Mouse (Mus musculus) C2C12 (cell line): ENCODE measurements around the gene Stard7. TPM values are rescaled to one million over a fixed set of nuclear protein-coding genes. Genes with fewer than 3 reads are reported as not detected.
A peak's percentile ranks its signal among the peaks of the same experiment; 100 is the strongest.

Experiments used
- H3K27me3 ChIP-seq: one replicate; pipeline ENCODE4 v1.6.1; 2011; ENCODE audit not compliant: control insufficient read depth, insufficient read depth, insufficient read length
- H3K36me3 ChIP-seq: one replicate; pipeline ENCODE4 v1.6.1; 2011; ENCODE audit not compliant: control insufficient read depth, insufficient read depth
- H3K4me3 ChIP-seq: one replicate; pipeline ENCODE4 v1.5.1; 2011; ENCODE audit warnings: mild to moderate bottlenecking, control low read depth; ENCODE audit not compliant: poor library complexity, insufficient read depth, severe bottlenecking
- H3K79me2 ChIP-seq: one replicate; pipeline ENCODE4 v1.6.1; 2011; ENCODE audit not compliant: control insufficient read depth, insufficient read depth
- H3K79me3 ChIP-seq: one replicate; pipeline ENCODE4 v1.6.1; 2011; ENCODE audit warnings: low read depth, control low read depth
- H3ac ChIP-seq: one replicate; pipeline ENCODE3; 2011; ENCODE audit warnings: low read depth; ENCODE audit not compliant: control insufficient read depth, insufficient read length
- CEBPB ChIP-seq: IDR thresholded peaks from one replicate; pipeline ENCODE4 v1.6.1; 2011; ENCODE audit warnings: low read depth, mild to moderate bottlenecking, control low read depth, moderate library complexity
- CTCF ChIP-seq: IDR thresholded peaks from one replicate; pipeline ENCODE4 v1.5.1; 2011; ENCODE audit not compliant: control insufficient read depth, insufficient read depth, insufficient read length
- FOSL1 ChIP-seq: IDR thresholded peaks from one replicate; pipeline ENCODE4 v1.8.0; 2011; ENCODE audit warnings: mild to moderate bottlenecking, low read length; ENCODE audit not compliant: poor library complexity, insufficient read depth, severe bottlenecking
- MAX ChIP-seq: IDR thresholded peaks from one replicate; pipeline ENCODE4 v1.6.1; 2011; ENCODE audit warnings: mild to moderate bottlenecking, control low read depth
- MYOD1 ChIP-seq: IDR thresholded peaks from one replicate; pipeline ENCODE4 v1.6.1; 2011; ENCODE audit warnings: low read depth; ENCODE audit not compliant: control insufficient read depth, insufficient read length
- MYOG ChIP-seq: IDR thresholded peaks from one replicate; pipeline ENCODE4 v1.6.1; 2011; ENCODE audit not compliant: control insufficient read depth, insufficient read length; ENCODE audit errors: extremely low read depth
- USF1 ChIP-seq: IDR thresholded peaks from one replicate; pipeline ENCODE4 v1.6.1; 2011; ENCODE audit warnings: low read depth, mild to moderate bottlenecking, control low read depth, moderate library complexity
- polyA plus RNA-seq: library from polyadenylated mRNA; unstranded; fragments of >200 nt; fragmentation: generic; extraction: Trizol; gene quantifications from one replicate; pipeline ENCODE4 v1.2.1, GENCODE M21; 2012; ENCODE audit warnings: missing spikeins

Stard7 gene
- polyA plus RNA-seq, 1 experiment = 25.2 TPM

GRCm38 (mm10) chr2:127318136-127318535 lies 48.1 kb downstream of the Stard7 start:
- Histone ChIP-seq H3K79me2 (no peaks in the 10 kb centered on the region), H3K79me3 (no peaks in the 10 kb centered on the region), H3ac (no peak overlapping the region), H3K4me3 (no peak overlapping the region), H3K36me3 (no peaks in the 10 kb centered on the region), H3K27me3 (no peaks in the 10 kb centered on the region)
- TF ChIP-seq CEBPB = no peak
- no peak for TF ChIP-seq CTCF
- TF ChIP-seq MYOD1 = no peak
- TF ChIP-seq MYOG = no peak
- TF ChIP-seq MAX = no peak
- TF ChIP-seq USF1 = no peak
- no peak for TF ChIP-seq FOSL1

GRCm38 (mm10) chr2:127319071-127319470 lies 49.1 kb downstream of the Stard7 start:
- no peaks in the 10 kb centered on the region for H3K79me2 ChIP-seq
- no peaks in the 10 kb centered on the region for H3K79me3 ChIP-seq
- H3K27me3 ChIP-seq = no peaks in the 10 kb centered on the region
- H3K4me3 ChIP-seq = no peak overlapping the region
- H3K36me3 ChIP-seq = no peaks in the 10 kb centered on the region
- TF ChIP-seq MYOD1 = no peak
- no peak for TF ChIP-seq CEBPB
- no peak for TF ChIP-seq MYOG
- TF ChIP-seq USF1 = no peak
- no peak for TF ChIP-seq MAX
- TF ChIP-seq FOSL1 = no peak
- TF ChIP-seq CTCF = no peak
- H3ac ChIP-seq = no peak overlapping the region

GRCm38 (mm10) chr2:127322671-127323285 lies 52.8 kb downstream of the Stard7 start:
- Histone ChIP-seq H3K4me3 (no peak overlapping the region), H3K36me3 (no peaks in the 10 kb centered on the region), H3K79me2 (no peaks in the 10 kb centered on the region), H3ac (no peak overlapping the region), H3K79me3 (no peaks in the 10 kb centered on the region), H3K27me3 (no peaks in the 10 kb centered on the region)
- TF ChIP-seq MAX = no peak
- no peak for TF ChIP-seq MYOG
- TF ChIP-seq CTCF = no peak

- TF ChIP-seq FOSL1 = peak; percentile 72
- peak; percentile 67 for TF ChIP-seq MAX
- no peak for TF ChIP-seq MYOG
- no peak for TF ChIP-seq CEBPB
- TF ChIP-seq CTCF = no peak
- TF ChIP-seq MYOD1 = peak; percentile 95
- no peak for TF ChIP-seq USF1
- H3K36me3 ChIP-seq = no peaks in the 10 kb centered on the region
- H3K79me3 ChIP-seq = no peaks in the 10 kb centered on the region
- H3K27me3 ChIP-seq = no peaks in the 10 kb centered on the region
- H3K4me3 ChIP-seq = no peak overlapping the region
- H3ac ChIP-seq = no peak overlapping the region
- H3K79me2 ChIP-seq = no peaks in the 10 kb centered on the region
These were observed 53.6 kb downstream of the Stard7 start for GRCm38 (mm10) chr2:127323667-127324066.

GRCm38 (mm10) chr2:127324456-127324855 lies 54.4 kb downstream of the Stard7 start:
- no peak overlapping the region for H3ac ChIP-seq
- H3K27me3 ChIP-seq = no peaks in the 10 kb centered on the region
- no peaks in the 10 kb centered on the region for H3K79me3 ChIP-seq
- no peak overlapping the region for H3K4me3 ChIP-seq
- H3K36me3 ChIP-seq = no peaks in the 10 kb centered on the region
- no peaks in the 10 kb centered on the region for H3K79me2 ChIP-seq
- TF ChIP-seq CEBPB (no peak), USF1 (no peak), MAX (no peak), MYOD1 (no peak), MYOG (no peak), CTCF (no peak), FOSL1 (no peak)

- Histone ChIP-seq H3K79me3 (no peaks in the 10 kb centered on the region), H3K27me3 (no peaks in the 10 kb centered on the region), H3ac (no peak overlapping the region), H3K4me3 (no peak overlapping the region), H3K79me2 (no peaks in the 10 kb centered on the region), H3K36me3 (no peaks in the 10 kb centered on the region)
- TF ChIP-seq CEBPB = no peak
- no peak for TF ChIP-seq CTCF
- TF ChIP-seq USF1 = no peak
- no peak for TF ChIP-seq MYOG
- no peak for TF ChIP-seq FOSL1
- TF ChIP-seq MAX = no peak
- no peak for TF ChIP-seq MYOD1
These were observed 58.3 kb downstream of the Stard7 start for GRCm38 (mm10) chr2:127328090-127328851.
